Mouse (Mus musculus): ENCODE measurements around the gene Shbg.

Shbg gene

DNA sequence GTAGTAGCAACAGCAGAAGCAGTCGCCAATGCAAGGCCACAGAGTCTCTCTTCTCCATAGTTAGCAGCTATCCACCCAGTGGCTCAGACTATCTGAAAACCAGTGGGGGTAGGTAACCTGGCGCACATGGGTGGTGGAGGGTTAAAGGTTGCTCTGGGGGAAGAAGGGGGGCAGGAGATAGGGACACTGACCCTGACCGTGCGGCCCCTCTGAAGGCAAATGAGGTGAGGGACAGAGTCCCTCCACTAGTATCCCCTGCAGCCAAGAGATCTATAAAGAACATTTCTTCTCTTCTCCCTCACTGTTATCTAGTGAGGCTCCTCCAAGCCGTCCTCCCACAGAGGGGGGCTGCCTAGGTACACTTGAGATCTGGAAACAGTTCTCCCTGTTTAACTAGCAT lies at the start of gene Shbg:
Gene Shbg, minus strand, starts transcription at position 101 of the 400 bp plus-strand sequence.
- no peak for DNase-seq

DNA sequence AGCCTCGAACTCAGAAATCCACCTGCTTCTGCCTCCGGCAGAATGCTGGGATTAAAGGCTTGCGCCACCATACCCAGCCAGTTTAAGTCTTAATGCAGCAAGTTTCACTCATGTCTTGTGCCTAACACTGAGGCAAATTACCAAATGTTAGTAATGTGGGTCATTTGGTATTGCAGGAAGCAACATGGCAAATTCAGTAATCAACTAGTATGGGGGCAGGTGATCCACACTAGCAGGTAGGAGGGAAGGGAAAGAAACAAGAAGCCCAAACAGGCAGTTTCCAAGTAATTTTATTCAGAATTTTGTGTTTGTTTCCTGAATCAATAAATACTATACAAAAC lies 48.9 kb upstream of the Shbg start:
- no peak for DNase-seq

DNA sequence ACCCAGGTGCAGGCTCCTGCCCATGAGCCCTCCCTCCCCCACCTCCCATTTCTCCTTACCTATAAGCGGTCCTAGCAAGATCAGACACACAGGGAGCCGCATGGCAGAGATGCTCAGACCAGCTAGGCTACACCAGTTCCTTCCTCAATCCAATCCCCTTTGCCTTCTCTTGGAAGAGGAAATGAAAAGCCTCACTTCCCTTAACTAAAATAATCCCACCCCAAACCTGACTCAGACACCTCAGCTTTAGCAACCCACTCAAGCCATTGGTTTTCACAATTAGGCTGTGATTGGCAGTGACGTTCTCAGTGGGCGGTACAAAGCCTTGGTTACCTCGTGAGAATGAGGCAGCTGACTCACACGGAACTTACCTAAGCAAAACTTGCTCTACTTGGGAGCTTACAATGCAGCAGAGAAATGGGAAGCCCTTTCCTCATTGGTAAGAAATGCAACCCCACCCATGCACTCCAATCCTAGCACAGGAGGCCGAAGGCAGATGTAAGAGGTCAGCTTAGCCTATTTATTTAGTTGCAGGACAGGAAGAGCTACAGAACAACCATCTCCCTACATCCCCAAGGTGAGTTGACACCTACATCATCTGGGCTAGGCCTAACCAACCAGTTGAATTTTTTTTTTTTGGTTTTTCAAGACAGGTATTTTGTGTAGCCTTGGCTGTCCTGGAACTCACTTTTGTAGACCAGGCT lies 48.4 kb upstream of the Shbg start, which contains the start of gene Cd68:
Gene Cd68, minus strand, starts transcription at position 193 of the 704 bp plus-strand sequence.
- DNase-seq = peak; percentile 71

DNA sequence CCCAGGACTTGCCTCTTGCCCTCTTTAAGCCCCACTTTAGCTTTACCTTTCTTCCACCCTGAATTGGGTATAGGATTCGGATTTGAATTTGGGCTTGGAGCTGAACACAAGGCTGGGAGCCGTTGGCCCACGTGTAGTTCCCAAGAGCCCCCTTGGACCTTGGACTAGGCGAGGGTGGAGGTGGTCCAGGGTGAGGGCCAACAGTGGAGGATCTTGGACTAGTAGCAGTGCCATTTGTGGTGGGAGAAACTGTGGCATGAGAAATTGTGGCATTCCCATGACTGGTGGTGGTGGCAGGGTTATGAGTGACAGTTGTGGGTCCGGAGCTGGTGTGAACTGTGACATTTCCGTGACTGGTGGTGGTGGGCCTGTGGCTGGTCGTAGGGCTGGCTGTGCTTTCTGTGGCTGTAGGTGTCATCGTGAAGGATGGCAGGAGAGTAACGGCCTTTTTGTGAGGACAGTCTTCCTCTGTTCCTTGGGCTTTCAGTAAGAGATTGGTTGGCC lies 47.8 kb upstream of the Shbg start:
- DNase-seq = no peak

DNA sequence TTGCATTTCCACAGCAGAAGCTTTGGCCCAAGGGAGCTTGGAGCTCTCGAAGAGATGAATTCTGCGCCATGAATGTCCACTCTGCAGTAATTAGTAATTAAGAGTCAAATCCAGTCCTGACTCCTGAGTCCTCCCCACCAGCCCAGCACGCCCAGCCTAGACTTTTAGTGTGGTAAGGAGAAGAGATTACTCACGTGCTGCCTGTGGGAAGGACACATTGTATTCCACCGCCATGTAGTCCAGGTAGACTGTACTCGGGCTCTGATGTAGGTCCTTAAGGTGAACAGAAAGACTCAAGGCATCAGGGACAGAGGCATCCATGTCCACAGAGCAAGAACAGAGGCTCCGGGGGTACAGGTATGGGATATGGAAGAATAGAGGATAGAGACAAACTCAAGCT lies 47.1 kb upstream of the Shbg start:
- no peak for DNase-seq

DNA sequence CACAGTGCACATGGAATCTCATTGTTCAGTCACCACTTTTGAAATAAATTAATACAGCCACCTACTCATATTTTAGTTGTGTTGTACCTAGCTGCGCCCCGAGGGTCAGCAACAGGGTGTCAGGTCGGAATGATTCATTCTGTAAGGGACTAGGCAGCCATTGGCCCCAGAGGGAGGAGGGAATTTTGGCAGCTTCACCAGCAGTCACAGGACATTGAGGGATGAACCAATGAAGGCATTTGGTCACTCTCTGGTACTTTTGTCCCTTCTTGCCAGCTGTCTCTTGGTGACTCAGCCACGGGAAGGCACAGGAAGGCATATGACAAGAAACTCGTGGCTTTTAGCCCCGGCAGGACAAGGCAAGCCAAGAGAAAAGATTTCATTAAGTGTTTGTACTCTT lies 46.1 kb upstream of the Shbg start:
- peak; percentile 26 for DNase-seq

DNA sequence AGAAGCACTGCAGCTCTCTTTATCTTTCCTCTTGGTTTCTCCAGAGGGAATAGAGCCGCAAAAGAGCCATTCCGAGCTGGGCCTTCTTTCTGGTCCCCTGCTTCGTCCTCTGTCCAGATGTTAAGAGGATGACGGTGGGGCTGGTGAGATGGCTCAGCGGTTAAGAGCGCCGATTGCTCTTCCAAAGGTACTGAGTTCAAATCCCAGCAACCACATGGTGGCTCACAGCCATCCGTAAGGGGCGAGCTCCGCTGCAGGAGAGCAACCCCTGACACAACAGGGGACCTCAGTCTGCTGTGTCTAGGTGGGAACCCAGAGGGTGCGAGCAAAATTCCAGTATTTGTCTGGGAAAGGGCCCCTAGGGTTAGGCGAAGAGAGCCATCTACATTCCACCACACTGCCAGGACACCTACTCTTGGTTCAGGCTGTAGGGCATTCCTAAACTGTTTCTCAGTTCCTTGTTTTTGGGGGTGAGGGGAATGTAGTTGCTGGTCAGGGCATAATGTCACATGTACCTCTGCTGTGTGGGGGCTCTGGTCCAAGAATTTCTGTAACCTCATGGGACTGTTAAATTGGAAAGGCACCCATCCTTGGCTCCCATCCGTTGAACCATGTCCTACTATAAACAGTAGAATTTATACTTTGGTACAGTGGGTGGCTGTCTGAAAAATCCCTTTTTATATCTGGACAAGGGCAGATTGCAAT lies 45.4 kb upstream of the Shbg start:
- DNase-seq = no peak

DNA sequence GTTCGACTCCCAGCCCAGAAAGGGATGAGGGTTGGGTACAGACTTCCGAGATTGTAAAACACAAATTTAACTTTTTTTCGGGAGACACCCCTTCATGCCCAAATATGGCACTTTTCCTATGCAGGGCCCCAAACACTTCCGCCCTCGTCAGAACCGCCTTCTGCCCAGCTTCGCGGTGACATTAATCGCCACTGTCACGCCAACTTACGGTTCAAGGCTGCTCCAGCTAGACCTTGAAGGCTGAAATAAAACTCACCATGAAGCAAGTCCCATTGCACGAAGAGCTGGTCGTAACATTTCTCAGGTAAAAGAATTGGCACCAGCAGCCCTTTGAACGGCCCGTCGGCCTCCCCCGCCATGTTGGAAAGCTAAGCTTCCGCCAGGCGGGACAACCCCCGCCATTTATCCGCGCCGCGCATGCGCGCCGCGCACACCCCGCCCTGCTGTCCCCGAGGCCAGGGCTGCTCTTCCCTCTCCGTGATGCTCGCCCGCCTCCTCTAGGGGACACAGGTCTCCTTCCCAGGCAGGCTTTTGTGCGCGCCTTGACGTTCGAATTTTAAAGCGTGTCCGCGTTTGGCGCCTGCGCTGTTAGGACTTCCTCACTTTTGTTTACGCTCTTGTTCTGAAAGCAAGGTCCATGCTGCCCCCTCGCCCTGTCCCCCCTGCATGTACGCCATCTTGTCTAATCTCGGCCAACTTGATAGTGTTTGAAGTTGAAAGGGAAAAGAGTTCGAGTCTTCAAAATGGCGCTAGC lies 44.7 kb upstream of the Shbg start, which contains the start of gene Mpdu1:
Gene Mpdu1, minus strand, starts transcription at position 430 of the 754 bp plus-strand sequence.
- DNase-seq = peak; percentile 98

DNA sequence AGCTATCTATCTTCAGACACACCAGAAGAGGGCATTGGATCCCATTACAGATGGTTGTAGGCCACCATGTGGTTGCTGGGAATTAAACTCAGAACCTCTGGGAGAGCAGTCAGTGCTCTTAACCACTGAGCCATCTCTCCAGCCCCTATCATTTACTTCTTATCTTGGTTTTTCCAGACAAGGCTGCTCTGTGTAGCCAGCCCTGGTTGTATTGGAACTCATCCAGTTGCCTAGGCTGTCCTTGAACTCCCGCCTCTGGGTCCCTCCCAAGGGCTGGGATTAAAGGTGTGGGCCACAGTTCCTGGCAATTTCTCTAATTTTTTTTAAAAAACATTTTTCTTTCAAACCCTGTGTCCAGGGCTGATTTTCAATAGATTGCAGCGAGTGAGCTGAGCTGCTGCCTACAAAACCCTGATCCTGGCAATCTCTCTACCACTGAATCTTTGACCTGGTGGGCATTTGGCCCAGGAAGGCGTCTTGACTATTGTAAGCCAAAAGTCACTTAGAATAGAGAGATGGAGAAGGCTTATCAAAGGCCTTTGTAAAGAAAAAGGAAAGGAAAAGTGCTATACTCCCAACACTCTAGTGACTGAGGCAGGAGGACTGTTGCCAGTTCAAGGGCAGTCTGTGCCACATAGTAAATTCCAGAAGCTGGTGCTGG lies 43.6 kb upstream of the Shbg start:
- DNase-seq = peak; percentile 38

DNA sequence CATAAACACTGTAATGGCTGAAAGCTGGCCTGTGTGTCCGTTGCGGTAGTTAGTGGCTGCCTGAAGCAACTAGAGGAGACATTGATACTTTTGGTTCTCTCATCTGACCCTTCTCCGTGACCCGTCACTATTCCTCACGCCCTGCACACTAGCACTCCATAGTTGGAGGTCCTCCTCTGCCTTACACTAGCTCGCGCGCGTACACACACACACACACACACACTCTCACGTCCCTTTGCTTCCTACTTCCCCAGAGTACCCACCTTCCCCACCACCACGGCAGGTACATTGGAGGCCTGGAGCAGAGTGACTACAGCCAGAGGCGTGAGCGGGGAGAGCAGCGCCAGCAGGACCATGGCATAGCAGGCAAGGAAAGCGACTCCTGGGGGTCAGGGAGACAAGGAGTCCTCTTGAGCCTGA lies 39.8 kb upstream of the Shbg start:
- DNase-seq = no peak

DNA sequence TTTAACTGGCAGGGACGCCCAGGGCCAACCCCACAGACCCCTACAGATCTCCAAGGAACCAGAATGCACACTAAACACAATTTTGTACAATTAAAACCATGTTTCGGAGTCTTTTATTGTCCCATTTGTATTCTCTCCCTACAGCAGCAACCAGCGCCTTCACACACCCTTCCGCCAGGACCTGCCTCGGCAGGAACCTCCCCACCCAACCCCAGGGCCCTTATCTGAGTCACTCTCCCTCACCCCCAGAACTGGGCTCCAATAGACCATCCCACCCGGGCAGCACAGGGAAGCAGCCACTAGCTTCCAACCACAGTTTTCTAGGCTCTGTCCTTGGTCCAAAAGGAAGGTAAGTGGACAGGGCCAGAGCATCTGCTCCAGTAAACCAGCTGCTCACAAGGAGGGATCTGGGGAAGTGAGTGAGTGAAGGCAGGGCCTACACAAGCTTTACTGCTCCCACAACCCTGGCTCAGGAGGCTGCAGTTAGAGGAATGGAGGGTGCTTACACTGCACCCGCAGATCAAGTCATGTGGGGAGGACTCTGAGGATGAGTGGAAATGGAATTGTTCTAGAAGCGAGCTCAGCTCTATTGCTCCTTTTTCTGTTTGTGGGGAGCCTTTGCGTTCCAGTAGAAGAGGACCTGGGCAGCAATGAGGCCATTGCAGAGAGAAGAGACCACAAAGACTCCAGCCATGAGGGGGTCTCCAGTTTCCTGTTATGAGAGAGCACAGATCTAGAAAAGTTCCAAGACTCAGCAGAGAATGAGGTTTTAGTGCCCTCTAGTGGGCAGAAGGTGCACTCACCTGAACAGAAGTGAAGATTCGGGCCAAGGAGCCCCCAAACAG lies 39.1 kb upstream of the Shbg start:
- peak; percentile 66 for DNase-seq

DNA sequence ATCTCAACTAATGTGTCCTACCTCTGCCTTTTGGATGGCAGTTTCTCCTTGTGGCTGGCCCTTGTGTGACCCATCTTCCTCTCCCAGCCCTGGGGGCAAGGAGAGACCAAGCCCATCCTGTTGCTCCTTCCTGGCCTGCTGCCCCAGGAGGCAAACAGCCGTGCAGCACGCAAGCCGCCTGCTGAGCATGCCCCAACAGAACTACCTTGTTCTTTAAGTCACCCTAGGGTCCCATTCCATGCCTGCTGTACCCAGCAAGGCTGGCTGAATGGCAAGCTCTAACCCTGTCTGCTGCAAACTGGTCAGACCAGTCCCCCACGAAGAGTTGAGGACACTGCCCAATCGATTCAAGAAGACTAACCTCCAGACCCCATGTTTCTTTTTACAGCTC lies 38.4 kb upstream of the Shbg start:
- DNase-seq = no peak

DNA sequence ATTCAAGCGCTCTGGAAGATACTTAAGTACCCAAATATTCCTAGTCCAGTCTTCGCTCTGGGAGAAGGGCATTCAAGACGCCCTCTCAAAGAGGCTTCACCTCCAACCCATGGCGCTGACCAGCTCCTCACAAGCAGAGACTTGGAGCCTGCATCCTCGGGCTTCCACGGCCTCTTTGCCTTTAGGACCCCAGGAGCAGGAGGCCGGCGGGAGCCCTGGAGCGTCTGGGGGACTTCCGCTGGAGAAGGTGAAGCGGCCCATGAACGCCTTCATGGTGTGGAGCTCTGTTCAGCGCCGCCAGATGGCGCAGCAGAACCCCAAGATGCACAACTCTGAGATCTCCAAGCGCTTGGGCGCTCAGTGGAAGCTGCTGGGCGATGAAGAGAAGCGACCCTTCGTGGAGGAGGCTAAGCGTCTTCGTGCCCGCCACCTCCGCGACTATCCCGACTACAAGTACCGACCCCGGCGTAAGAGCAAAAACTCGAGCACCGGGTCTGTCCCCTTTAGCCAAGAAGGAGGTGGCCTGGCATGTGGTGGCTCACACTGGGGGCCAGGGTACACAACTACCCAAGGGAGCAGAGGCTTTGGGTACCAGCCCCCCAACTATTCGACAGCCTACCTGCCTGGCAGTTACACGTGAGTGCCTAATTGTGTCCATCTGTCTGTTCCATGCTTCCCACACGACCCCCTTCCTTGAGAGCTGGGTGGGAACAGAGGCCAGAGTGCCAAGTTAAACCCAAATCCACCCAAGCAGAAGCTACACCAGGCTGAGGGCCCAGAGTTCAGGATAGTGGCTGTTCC lies 37.8 kb upstream of the Shbg start, which contains the start of gene Sox15:
Gene Sox15, plus strand, starts transcription at position 51 of the 801 bp plus-strand sequence.
- DNase-seq = peak; percentile 82

DNA sequence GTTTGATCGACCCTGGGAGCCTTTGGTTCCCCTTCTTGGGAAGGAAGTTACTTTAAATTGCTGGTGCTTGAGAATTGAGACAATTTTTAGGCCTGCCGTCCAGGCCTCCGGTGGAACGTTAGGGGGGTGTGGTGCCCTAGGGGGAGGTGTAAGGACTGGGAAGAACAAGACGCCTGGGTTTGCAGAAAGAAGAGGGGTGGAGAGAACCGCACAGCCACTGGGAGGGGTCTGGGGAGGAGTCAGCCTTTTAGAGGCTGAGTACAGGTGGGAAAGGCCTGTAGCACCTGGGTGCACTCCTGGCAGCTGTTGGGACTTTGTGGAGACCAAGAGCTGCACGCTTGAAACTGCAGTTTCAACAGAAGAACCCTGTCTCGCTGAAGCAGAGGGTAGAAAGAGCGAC lies 37.1 kb upstream of the Shbg start:
- peak; percentile 35 for DNase-seq

DNA sequence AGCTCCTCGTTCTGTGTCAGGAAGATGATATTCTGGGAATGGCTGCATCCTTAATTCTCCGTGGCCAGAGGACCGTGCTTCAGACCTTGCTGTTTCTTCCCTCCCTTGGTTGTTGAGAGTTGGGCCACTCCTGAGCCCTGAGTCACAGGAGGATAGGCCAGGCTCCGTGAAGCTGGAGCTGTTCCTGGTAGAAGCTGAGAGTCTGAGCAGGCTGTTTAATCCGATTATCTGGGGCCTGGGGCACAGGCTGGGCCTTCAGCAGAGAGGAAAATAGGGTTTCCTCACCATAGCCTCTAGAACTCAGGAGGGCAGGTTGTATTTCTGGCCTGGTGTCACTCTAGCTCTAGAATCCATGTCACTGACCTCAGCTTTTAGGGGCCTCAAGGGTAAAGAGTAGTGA lies 35.7 kb upstream of the Shbg start:
- no peak for DNase-seq

DNA sequence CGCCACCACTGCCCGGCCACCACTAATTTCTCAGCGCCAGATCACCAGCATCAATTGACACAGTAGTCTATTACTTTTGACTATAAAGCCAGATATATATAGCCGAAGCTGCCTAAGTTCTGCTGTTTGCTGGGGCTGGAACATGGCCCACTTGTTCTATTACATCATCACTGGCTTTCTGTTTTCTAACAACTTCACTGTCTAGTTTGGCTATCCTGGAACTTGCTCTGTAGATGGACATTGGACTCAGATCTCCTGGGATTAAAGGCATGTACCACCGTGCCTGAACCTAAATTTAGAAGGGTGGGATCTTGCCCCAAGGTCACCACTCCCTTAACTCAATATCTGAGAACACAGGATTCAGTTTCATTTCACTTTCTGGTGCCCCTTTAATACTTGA lies 28.2 kb upstream of the Shbg start:
- DNase-seq = no peak

DNA sequence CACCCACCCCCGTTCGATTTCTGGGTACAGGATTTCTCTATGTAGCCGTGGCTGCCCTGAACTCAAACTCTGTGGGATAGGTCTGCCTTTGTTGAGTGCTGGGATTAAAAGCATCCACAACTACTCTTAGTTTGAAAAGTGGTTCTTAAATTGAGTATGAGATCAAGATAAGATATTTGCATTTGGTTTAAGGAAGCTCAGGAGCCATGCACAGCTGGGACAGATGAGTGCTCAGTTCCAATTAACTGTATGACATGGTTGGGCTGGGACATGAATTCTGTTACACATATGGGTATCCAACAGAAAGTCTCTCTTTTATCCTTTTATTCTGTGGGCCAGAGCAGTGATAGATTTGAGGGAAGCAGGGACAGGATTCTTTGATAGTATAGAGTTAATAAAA lies 17.8 kb upstream of the Shbg start:
- no peak for DNase-seq

DNA sequence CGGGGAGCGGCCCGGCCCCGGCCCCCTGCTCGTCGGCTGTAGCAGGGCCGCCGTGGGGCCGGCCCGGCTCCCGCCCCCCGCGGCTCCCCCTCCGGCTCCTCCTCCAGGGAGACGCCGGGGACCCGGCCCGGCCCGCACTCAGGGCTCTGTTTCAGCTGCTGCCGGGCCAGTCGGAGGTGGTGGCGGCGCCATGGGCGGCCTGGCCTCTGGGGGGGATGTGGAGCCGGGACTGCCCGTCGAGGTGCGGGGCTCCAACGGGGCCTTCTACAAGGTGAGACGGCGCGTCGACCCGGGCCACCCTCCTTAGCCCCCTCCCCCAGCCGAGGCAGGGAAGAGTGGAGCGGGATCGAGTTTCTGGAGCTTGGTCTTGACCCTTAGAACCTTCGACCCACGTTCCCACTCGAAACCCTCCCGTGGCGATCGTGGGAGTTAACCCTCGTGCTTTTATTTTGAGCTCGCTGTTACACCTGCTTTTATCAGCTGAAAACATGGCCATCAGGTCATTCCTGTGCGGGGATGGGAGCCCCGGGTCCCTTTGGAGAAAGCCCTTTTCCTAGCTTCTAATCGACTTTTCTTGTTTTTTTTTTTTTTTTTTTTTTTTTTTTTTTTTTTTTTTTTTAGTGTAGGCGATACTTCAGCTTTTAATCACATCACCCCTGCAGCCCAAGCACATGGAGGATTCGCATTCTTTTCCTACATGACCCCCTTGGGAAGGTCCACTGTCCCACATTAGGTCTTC lies 15.6 kb upstream of the Shbg start:
- DNase-seq = peak; percentile 79

DNA sequence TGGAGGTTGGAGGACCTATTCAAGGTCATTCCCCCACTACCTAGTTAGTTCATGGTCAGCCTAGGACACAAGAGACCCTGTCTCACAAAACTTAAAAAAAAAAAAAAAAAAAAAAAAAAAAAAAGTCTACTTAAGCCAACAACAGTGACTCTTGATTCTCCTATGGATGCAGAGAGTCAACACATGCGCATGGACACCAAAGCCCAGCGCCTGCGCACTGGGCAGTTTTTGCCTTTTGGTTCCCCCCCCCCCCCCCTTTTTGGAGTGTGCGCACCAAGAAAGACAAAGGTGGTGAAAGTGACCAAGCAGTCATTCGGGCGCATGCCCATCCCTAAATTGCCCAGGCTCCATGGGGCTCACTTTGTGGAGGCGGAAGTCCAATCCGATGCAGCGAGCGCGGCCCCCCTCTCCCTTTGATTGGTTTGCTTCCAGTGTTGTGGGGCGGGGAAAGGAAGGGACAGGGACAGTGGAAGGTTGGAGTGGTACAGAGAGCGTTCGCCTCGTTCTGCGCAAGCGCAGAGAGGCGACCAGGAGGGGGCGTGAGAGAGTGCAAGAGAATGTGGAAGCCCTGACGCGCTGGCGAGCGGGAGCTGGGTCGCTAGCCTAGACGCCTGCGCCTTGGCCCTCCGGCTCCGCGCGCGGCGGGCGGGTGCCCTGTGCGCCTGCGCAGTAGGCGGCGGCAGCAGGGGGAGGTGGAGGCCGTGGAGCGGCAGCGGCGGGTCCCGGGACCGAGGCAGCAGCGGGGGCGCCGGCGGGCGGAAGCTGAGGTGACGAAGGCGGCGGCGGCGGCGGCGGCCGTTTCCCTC lies 14.8 kb upstream of the Shbg start, which contains the start of gene Fxr2:
Gene Fxr2, plus strand, starts transcription at position 707 of the 806 bp plus-strand sequence.
- DNase-seq = peak; percentile 100

Data from lung, postnatal 10 days (tissue).